Mouse (Mus musculus) hindbrain, embryonic 14.5 days (tissue): Measurements from ENCODE around the gene Lin7a. TPM values are rescaled to one million over a fixed set of nuclear protein-coding genes. Genes with fewer than 3 reads are reported as not detected.

Source experiments
- ATAC-seq: fragments of 200-750 bp; cut with Nextera tagmentation; 2 replicates; pipeline ENCODE4 v1.8.0; 2017; ENCODE audit warnings: moderate number of reproducible peaks, mild to moderate bottlenecking, moderate TSS enrichment, moderate library complexity; ENCODE audit not compliant: low FRiP score
- DNase-seq: peaks from one replicate; pipeline ENCODE4 v3.0.0-alpha.2; 2015; ENCODE audit warnings: low spot score
- H3K27ac ChIP-seq: fragments of 300-500 bp; sonication (generic); 2 replicates; pipeline ENCODE4 v1.5.1; 2014; ENCODE audit warnings: mild to moderate bottlenecking, moderate library complexity
- H3K27me3 ChIP-seq: fragments of 300-500 bp; sonication (generic); 2 replicates; pipeline ENCODE4 v1.6.1; 2014; ENCODE audit warnings: mild to moderate bottlenecking, low read length, mixed read lengths; ENCODE audit not compliant: control insufficient read depth, insufficient read depth
- H3K36me3 ChIP-seq: fragments of 300-500 bp; sonication (generic); replicated peaks from 2 replicates; pipeline ENCODE4 v1.6.1; 2014; ENCODE audit not compliant: control insufficient read depth, insufficient read depth
- H3K4me1 ChIP-seq: fragments of 300-500 bp; sonication (generic); replicated peaks from 2 replicates; pipeline ENCODE4 v1.6.1; 2014; ENCODE audit warnings: antibody characterized with exemption, low read length, mixed read lengths; ENCODE audit not compliant: control insufficient read depth, insufficient read depth
- H3K4me2 ChIP-seq: fragments of 300-500 bp; sonication (generic); replicated peaks from 2 replicates; pipeline ENCODE4 v1.6.1; 2014; ENCODE audit warnings: mild to moderate bottlenecking, moderate library complexity
- H3K4me3 ChIP-seq: fragments of 300-500 bp; sonication (generic); replicated peaks from 2 replicates; pipeline ENCODE4 v1.5.1; 2014; ENCODE audit warnings: mild to moderate bottlenecking, low read length
- H3K9ac ChIP-seq: fragments of 300-500 bp; sonication (generic); 2 replicates; pipeline ENCODE4 v1.6.1; 2014
- H3K9me3 ChIP-seq: fragments of 300-500 bp; sonication (generic); 2 replicates; pipeline ENCODE4 v1.6.1; 2016; ENCODE audit warnings: low read length; ENCODE audit not compliant: control insufficient read depth
- WGBS: fragments of 180-500 bp; shearing (Covaris S2); extraction: QIAGEN DNeasy Blood & Tissue Kit; methylation state at CpG from one replicate; pipeline ENCODE4 v1.1.7; 2014; 5-methylcytosine and 5-hydroxymethylcytosine counted together
- polyA plus RNA-seq: library from polyadenylated mRNA; unstranded; fragments of >200 nt; fragmentation: Nextera tagmentation; extraction: Ambion mirVana; gene quantifications from 2 replicates; pipeline ENCODE4 v1.2.1, GENCODE M21; 2014

The Lin7a gene
- polyA plus RNA-seq, 1 experiment from 2014 or later, result 36.2 TPM

GRCm38 (mm10) chr10:107363049-107363816, 91.7 kb downstream of the Lin7a start:
- Histone ChIP-seq H3K27me3 (no peaks in the 10 kb centered on the region), H3K27ac (no peak overlapping the region), H3K9me3 (no peaks in the 10 kb centered on the region), H3K9ac (no peak overlapping the region), H3K4me3 (no peak overlapping the region), H3K4me1 (no peaks in the 10 kb centered on the region), H3K36me3 (no peaks in the 10 kb centered on the region), H3K4me2 (no peak overlapping the region)
- ATAC-seq (no peak), DNase-seq (no peak)
- 92% methylated on average over 16 of the region's 16 CpGs for WGBS

- Histone ChIP-seq H3K4me2 (no peak overlapping the region), H3K4me1 (no peaks in the 10 kb centered on the region), H3K27ac (no peak overlapping the region), H3K36me3 (no peaks in the 10 kb centered on the region), H3K27me3 (no peaks in the 10 kb centered on the region), H3K9me3 (peaks cover 5% of the 10 kb centered on the region; the same call in 1 of the 2 replicates), H3K9ac (no peak overlapping the region), H3K4me3 (no peak overlapping the region)
- no peak for ATAC-seq
- 43% methylated on average over 2 of the region's 2 CpGs for WGBS
- DNase-seq, result no peak
Observed at GRCm38 (mm10) chr10:107377218-107377617, 105.7 kb downstream of the Lin7a start.

- WGBS, result 49% methylated on average over 4 of the region's 4 CpGs
- peak; percentile 27; the same call in 1 of the 2 replicates for ATAC-seq
- no peak for DNase-seq
Observed at GRCm38 (mm10) chr10:107381143-107381746, 109.8 kb downstream of the Lin7a start.

GRCm38 (mm10) chr10:107383825-107384224, 112.3 kb downstream of the Lin7a start:
- no peaks in the 10 kb centered on the region for H3K27me3 ChIP-seq
- H3K9ac ChIP-seq, result no peak overlapping the region
- H3K4me1 ChIP-seq, result 0 out of 2 replicates have a peak, but pooled peaks cover 4% of the 10 kb centered on the region
- ATAC-seq (no peak), DNase-seq (no peak)
- H3K36me3 ChIP-seq, result no peaks in the 10 kb centered on the region
- no peak overlapping the region for H3K4me2 ChIP-seq
- no peaks in the 10 kb centered on the region for H3K9me3 ChIP-seq
- H3K4me3 ChIP-seq, result no peak overlapping the region
- H3K27ac ChIP-seq, result no peak overlapping the region

More at GRCm38 (mm10) chr10:107381143-107381746, 109.8 kb downstream of the Lin7a start:
- no peaks in the 10 kb centered on the region for H3K36me3 ChIP-seq
- no peak overlapping the region for H3K4me3 ChIP-seq
- H3K4me1 ChIP-seq, result 0 out of 2 replicates have a peak, but pooled peaks cover 4% of the 10 kb centered on the region
- H3K27me3 ChIP-seq, result no peaks in the 10 kb centered on the region
- H3K9me3 ChIP-seq, result no peaks in the 10 kb centered on the region
- H3K4me2 ChIP-seq, result no peak overlapping the region
- H3K9ac ChIP-seq, result no peak overlapping the region
- peak overlapping the region; percentile 21 for H3K27ac ChIP-seq

- H3K27ac ChIP-seq, result no peak overlapping the region
- H3K27me3 ChIP-seq, result no peaks in the 10 kb centered on the region
- no peak overlapping the region for H3K9ac ChIP-seq
- no peak overlapping the region for H3K4me3 ChIP-seq
- WGBS, result 58% methylated on average over 4 of the region's 4 CpGs
- no peak for DNase-seq
- peak; percentile 77; the same call in 1 of the 2 replicates for ATAC-seq
- H3K9me3 ChIP-seq, result no peaks in the 10 kb centered on the region
- no peaks in the 10 kb centered on the region for H3K36me3 ChIP-seq
- no peak overlapping the region for H3K4me2 ChIP-seq
- H3K4me1 ChIP-seq, result no peaks in the 10 kb centered on the region
Observed at GRCm38 (mm10) chr10:107389505-107389904, 118.0 kb downstream of the Lin7a start.

GRCm38 (mm10) chr10:107405347-107405746, 133.9 kb downstream of the Lin7a start:
- WGBS, result 62% methylated on average over 4 of the region's 4 CpGs
- no peaks in the 10 kb centered on the region for H3K27me3 ChIP-seq

GRCm38 (mm10) chr10:107418306-107418705, 146.8 kb downstream of the Lin7a start:
- peaks cover 7% of the 10 kb centered on the region for H3K36me3 ChIP-seq
- DNase-seq (no peak), ATAC-seq (no peak)
- no peaks in the 10 kb centered on the region for H3K27me3 ChIP-seq
- no peaks in the 10 kb centered on the region for H3K4me1 ChIP-seq
- no peak overlapping the region for H3K27ac ChIP-seq
- no peak overlapping the region for H3K9ac ChIP-seq
- no peak overlapping the region for H3K4me2 ChIP-seq
- 89% methylated on average over 14 of the region's 14 CpGs for WGBS
- no peak overlapping the region for H3K4me3 ChIP-seq
- no peaks in the 10 kb centered on the region for H3K9me3 ChIP-seq

More at GRCm38 (mm10) chr10:107405347-107405746, 133.9 kb downstream of the Lin7a start:
- H3K36me3 ChIP-seq, result no peaks in the 10 kb centered on the region
- H3K27ac ChIP-seq, result no peak overlapping the region
- H3K4me1 ChIP-seq, result no peaks in the 10 kb centered on the region
- no peaks in the 10 kb centered on the region for H3K9me3 ChIP-seq
- H3K4me2 ChIP-seq, result no peak overlapping the region
- no peak overlapping the region for H3K9ac ChIP-seq
- H3K4me3 ChIP-seq, result no peak overlapping the region
- ATAC-seq, result no peak
- DNase-seq, result no peak

- no peak overlapping the region for H3K9ac ChIP-seq
- no peaks in the 10 kb centered on the region for H3K36me3 ChIP-seq
- no peaks in the 10 kb centered on the region for H3K4me1 ChIP-seq
- H3K27ac ChIP-seq, result no peak overlapping the region
- DNase-seq (no peak), ATAC-seq (no peak)
- H3K4me3 ChIP-seq, result no peak overlapping the region
- H3K9me3 ChIP-seq, result no peaks in the 10 kb centered on the region
- H3K27me3 ChIP-seq, result no peaks in the 10 kb centered on the region
- WGBS, result 73% methylated on average over 5 of the region's 5 CpGs
- H3K4me2 ChIP-seq, result no peak overlapping the region
Observed at GRCm38 (mm10) chr10:107436967-107437366, 165.5 kb downstream of the Lin7a start.

GRCm38 (mm10) chr10:107442781-107443180, 171.3 kb downstream of the Lin7a start:
- no peaks in the 10 kb centered on the region for H3K9me3 ChIP-seq
- WGBS, result 13% methylated on average over 4 of the region's 4 CpGs
- no peak overlapping the region for H3K4me3 ChIP-seq
- H3K4me2 ChIP-seq, result no peak overlapping the region
- ATAC-seq (no peak), DNase-seq (peak; percentile 59)
- no peaks in the 10 kb centered on the region for H3K27me3 ChIP-seq
- no peak overlapping the region for H3K9ac ChIP-seq
- H3K4me1 ChIP-seq, result no peaks in the 10 kb centered on the region
- no peaks in the 10 kb centered on the region for H3K36me3 ChIP-seq
- H3K27ac ChIP-seq, result no peak overlapping the region
